Mouse (Mus musculus): ENCODE results near the gene 4933405L10Rik.

4933405L10Rik gene

GRCm38 (mm10) chr8:105757796-105758276 lies 50.4 kb downstream of the 4933405L10Rik start:
- no peak for DNase-seq

- peak; percentile 97 for DNase-seq
Measured at GRCm38 (mm10) chr8:105758277-105759108, 51.0 kb downstream of the 4933405L10Rik start, which contains the start of gene Gfod2. Gene Gfod2 (minus strand): TSS chr8:105758664.

All from right cerebral cortex, postnatal 14 days (tissue).